Mouse (Mus musculus) CH12.LX (cell line): ENCODE measurements at regions not wholly inside any gene's neighbourhood (a gene's known extent, or its start where the extent isn't known, plus 50 kb on each side); places are given as distances from the start of the nearest gene placed in this dataset.

Experiments
- DNase-seq: peaks from one replicate; pipeline ENCODE4 v3.0.0-alpha.2; 2013; ENCODE audit errors: extremely low read depth
- H3K27ac ChIP-seq: 2 replicates; pipeline ENCODE4 v1.5.1; 2012; ENCODE audit warnings: low read depth, mild to moderate bottlenecking, control low read depth, moderate library complexity; ENCODE audit not compliant: insufficient read depth
- H3K27me3 ChIP-seq: replicated peaks from 2 replicates; pipeline ENCODE3; 2012; ENCODE audit warnings: inconsistent platforms
- H3K36me3 ChIP-seq, 2 experiments: replicated peaks in 1 of 2; 2 replicates each; pipeline versions ENCODE3 to v1.6.1; 2012; ENCODE audit warnings: inconsistent platforms in 1 of 2, low read length in 1 of 2, mild to moderate bottlenecking in 1 of 2, mixed read lengths in 1 of 2, moderate library complexity in 1 of 2; ENCODE audit not compliant: control insufficient read depth in 1 of 2, insufficient read depth in 1 of 2
- H3K4me1 ChIP-seq, 2 experiments: 2 replicates each; pipeline ENCODE4 v1.6.1; 2012; ENCODE audit warnings: inconsistent platforms in 1 of 2, moderate library complexity in 1 of 2; ENCODE audit not compliant: insufficient read depth in 2 of 2, control insufficient read depth in 1 of 2
- H3K4me2 ChIP-seq: 2 replicates; pipeline ENCODE4 v1.6.1; 2012; ENCODE audit warnings: low read depth, mild to moderate bottlenecking, control low read depth; ENCODE audit not compliant: poor library complexity, insufficient read depth, severe bottlenecking
- H3K4me3 ChIP-seq, 3 experiments: fragments of 150-350 bp in 1 of 3; sonication (generic) in 1 of 3; replicated peaks in 1 of 3; 2 replicates each; pipeline versions ENCODE3 to v1.5.1; 2011 to 2012; ENCODE audit warnings: low read depth in 2 of 3, low read length in 2 of 3, mild to moderate bottlenecking in 2 of 3, moderate library complexity in 2 of 3, control low read depth in 1 of 3, improper control_type of control experiment in 1 of 3, inconsistent platforms in 1 of 3, mixed read lengths in 1 of 3; ENCODE audit not compliant: poor library complexity in 1 of 3
- H3K79me2 ChIP-seq: replicated peaks from 2 replicates; pipeline ENCODE4 v1.6.1; 2012; ENCODE audit warnings: mild to moderate bottlenecking, moderate library complexity; ENCODE audit not compliant: control insufficient read depth, poor library complexity, insufficient read depth, severe bottlenecking; ENCODE audit errors: extremely low read depth
- H3K9ac ChIP-seq: 2 replicates; pipeline ENCODE4 v1.6.1; 2012; ENCODE audit warnings: low read depth, mild to moderate bottlenecking, control low read depth, moderate library complexity; ENCODE audit not compliant: insufficient read depth
- H3K9me3 ChIP-seq: replicated peaks from 2 replicates; pipeline ENCODE3; 2012; ENCODE audit warnings: low read length, inconsistent platforms, mixed read lengths
- CHD2 ChIP-seq: IDR thresholded peaks from 2 replicates; pipeline ENCODE4 v1.6.1; 2011; ENCODE audit warnings: low read length, improper control_type of control experiment
- E2F4 ChIP-seq: IDR thresholded peaks from 2 replicates; pipeline ENCODE4 v1.6.1; 2011; ENCODE audit warnings: low read depth, low read length, improper control_type of control experiment; ENCODE audit not compliant: insufficient replicate concordance
- ELF1 ChIP-seq: IDR thresholded peaks from 2 replicates; pipeline ENCODE4 v1.6.1; 2014; ENCODE audit warnings: low read depth, mild to moderate bottlenecking, inconsistent platforms, low read length, improper control_type of control experiment
- JUN ChIP-seq: IDR thresholded peaks from 2 replicates; pipeline ENCODE4 v1.6.1; 2011; ENCODE audit warnings: low read depth, mild to moderate bottlenecking, low read length, improper control_type of control experiment, moderate library complexity; ENCODE audit not compliant: insufficient read depth
- KAT2A ChIP-seq: IDR thresholded peaks from 2 replicates; pipeline ENCODE4 v1.6.1; 2012; ENCODE audit warnings: low read length, improper control_type of control experiment, inconsistent platforms; ENCODE audit not compliant: insufficient replicate concordance
- MEF2A ChIP-seq: IDR thresholded peaks from 2 replicates; pipeline ENCODE4 v1.6.1; 2014; ENCODE audit warnings: low read depth, mild to moderate bottlenecking, inconsistent platforms, low read length, improper control_type of control experiment, borderline replicate concordance
- MXI1 ChIP-seq: IDR thresholded peaks from 2 replicates; pipeline ENCODE4 v1.6.1; 2011; ENCODE audit warnings: mild to moderate bottlenecking, low read depth, low read length, improper control_type of control experiment
- MYC ChIP-seq: IDR thresholded peaks from 2 replicates; pipeline ENCODE4 v1.6.1; 2011; ENCODE audit warnings: low read depth, mild to moderate bottlenecking, improper control_type of control experiment, low read length
- NELFE ChIP-seq: IDR thresholded peaks from 2 replicates; pipeline ENCODE4 v1.6.1; 2011; ENCODE audit warnings: low read depth, low read length, improper control_type of control experiment
- POLR2A ChIP-seq: IDR thresholded peaks from 2 replicates; pipeline ENCODE4 v1.6.1; 2011; ENCODE audit warnings: low read depth, mild to moderate bottlenecking, improper control_type of control experiment, low read length
- SMC3 ChIP-seq: IDR thresholded peaks from 2 replicates; pipeline ENCODE4 v1.6.1; 2011; ENCODE audit warnings: low read depth, low read length, improper control_type of control experiment
- TBP ChIP-seq: conservative IDR thresholded peaks from 2 replicates; pipeline ENCODE4 v1.6.1; 2011; ENCODE audit warnings: low read depth, low read length, improper control_type of control experiment
- TCF12 ChIP-seq: IDR thresholded peaks from 2 replicates; pipeline ENCODE4 v1.6.1; 2014; ENCODE audit warnings: low read depth, mild to moderate bottlenecking, inconsistent platforms, low read length, improper control_type of control experiment
- USF1 ChIP-seq: IDR thresholded peaks from 2 replicates; pipeline ENCODE4 v1.6.1; 2014; ENCODE audit warnings: low read depth, mild to moderate bottlenecking, inconsistent platforms, low read length, improper control_type of control experiment
- ZC3H11A ChIP-seq: IDR thresholded peaks from 2 replicates; pipeline ENCODE4 v1.6.1; 2012; ENCODE audit warnings: low read depth, mild to moderate bottlenecking, inconsistent platforms, low read length, improper control_type of control experiment
- ZMIZ1 ChIP-seq: IDR thresholded peaks from 2 replicates; pipeline ENCODE4 v1.6.1; 2012; ENCODE audit warnings: low read depth, mild to moderate bottlenecking, inconsistent platforms, low read length, improper control_type of control experiment
- dilution Hi-C: fragments of 300-500 bp; cut with MboI; formaldehyde crosslinking; loops from 2 replicates; pipeline ENCODE4 v1.14.3; 2020; ENCODE audit warnings: low sequenced_read_pairs; ENCODE audit not compliant: extremely low pct_unique_long_range_greater_than_20kb, extremely low pct_ligation_motif_present
- in situ Hi-C: fragments of 300-500 bp; cut with MboI; formaldehyde crosslinking; loops from 3 replicates; pipeline ENCODE4 v1.14.3; 2019; ENCODE audit warnings: low sequenced_read_pairs, low pct_ligation_motif_present, low pct_unique_long_range_greater_than_20kb, mixed read lengths

DNA sequence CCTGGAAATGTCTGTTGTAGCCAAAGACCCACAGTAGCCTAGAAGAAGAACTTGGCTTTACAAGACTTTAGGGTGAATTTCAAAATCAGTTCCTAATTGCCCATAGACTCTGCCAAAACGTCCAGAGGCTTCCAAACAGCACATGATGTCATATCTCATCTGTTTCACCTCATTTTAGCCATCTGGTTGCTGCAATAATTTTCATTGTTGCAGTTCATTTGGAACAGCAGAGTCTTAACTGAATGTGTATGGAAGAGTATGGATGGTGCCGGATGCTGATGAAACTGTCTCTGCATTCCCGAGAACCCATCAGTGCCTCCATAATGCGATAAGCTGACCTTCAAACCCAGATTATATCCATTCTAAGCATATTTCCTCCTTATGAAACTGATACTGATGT is 295.9 kb upstream of the Gje1 start:
- dilution Hi-C loops, result no loop called here
- H3K79me2 ChIP-seq, result no peaks in the 10 kb centered on the region
- H3K9me3 ChIP-seq, result no peaks in the 10 kb centered on the region
- H3K4me3 ChIP-seq, result no peak overlapping the region
- H3K4me1 ChIP-seq, result no peaks in the 10 kb centered on the region
- H3K9ac ChIP-seq, result no peak overlapping the region
- no peaks in the 10 kb centered on the region for H3K36me3 ChIP-seq
- no peak for TF ChIP-seq SMC3
- no peak for TF ChIP-seq TCF12
- no peak for TF ChIP-seq NELFE
- no peak for TF ChIP-seq CHD2
- TF ChIP-seq E2F4, result no peak
- no peak for TF ChIP-seq TBP
- no peak for TF ChIP-seq USF1
- no peak for TF ChIP-seq ZC3H11A
- no peak for TF ChIP-seq KAT2A
- TF ChIP-seq MXI1, result no peak
- no peak for TF ChIP-seq ELF1
- TF ChIP-seq ZMIZ1, result no peak
- TF ChIP-seq MYC, result no peak
- TF ChIP-seq JUN, result no peak
- TF ChIP-seq POLR2A, result no peak
- TF ChIP-seq MEF2A, result no peak
- no peak overlapping the region for H3K4me2 ChIP-seq
- H3K27ac ChIP-seq, result no peak overlapping the region
- in situ Hi-C loops, result no loop called here
- DNase-seq, result no peak
- H3K27me3 ChIP-seq, result no peaks in the 10 kb centered on the region

DNA sequence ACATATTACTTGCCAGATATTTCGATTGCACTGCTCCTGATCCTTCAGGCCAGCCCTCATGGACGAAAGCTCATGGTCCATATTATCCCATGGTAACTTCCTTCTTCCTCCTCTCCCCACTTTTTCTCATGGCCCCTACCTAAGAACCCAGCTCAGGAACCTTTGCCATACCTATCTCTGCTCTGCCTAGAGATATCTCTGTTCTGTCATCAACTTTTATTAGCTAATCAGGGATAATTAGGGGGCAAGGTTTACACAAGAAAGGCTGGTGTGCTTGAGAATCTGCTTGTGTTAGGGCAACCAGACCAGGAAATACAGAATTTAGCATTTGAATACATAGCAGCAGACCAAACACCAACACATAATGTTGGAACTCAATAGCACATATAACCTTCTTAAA is 278.4 kb upstream of the Gje1 start:
- Histone ChIP-seq H3K4me3 (no peak overlapping the region), H3K4me1 (no peaks in the 10 kb centered on the region), H3K27me3 (no peaks in the 10 kb centered on the region), H3K36me3 (no peaks in the 10 kb centered on the region), H3K79me2 (no peaks in the 10 kb centered on the region), H3K4me2 (no peak overlapping the region), H3K27ac (no peak overlapping the region), H3K9ac (no peak overlapping the region), H3K9me3 (no peaks in the 10 kb centered on the region)
- no peak for DNase-seq
- no peak for TF ChIP-seq ELF1
- in situ Hi-C loops, result no loop called here
- dilution Hi-C loops, result no loop called here
